Mouse (Mus musculus) lung, postnatal 25 days (tissue): ENCODE results near the gene Dgkq.
"Not testable (repeated sequence)": the region's sequence is repeated elsewhere in the genome, so short reads cannot be mapped to it uniquely, and the experiment has no call there.

ENCODE experiments used
- DNase-seq: peaks from one replicate; pipeline ENCODE4 v3.0.0; 2022; ENCODE audit warnings: low spot score

Dgkq gene

DNA sequence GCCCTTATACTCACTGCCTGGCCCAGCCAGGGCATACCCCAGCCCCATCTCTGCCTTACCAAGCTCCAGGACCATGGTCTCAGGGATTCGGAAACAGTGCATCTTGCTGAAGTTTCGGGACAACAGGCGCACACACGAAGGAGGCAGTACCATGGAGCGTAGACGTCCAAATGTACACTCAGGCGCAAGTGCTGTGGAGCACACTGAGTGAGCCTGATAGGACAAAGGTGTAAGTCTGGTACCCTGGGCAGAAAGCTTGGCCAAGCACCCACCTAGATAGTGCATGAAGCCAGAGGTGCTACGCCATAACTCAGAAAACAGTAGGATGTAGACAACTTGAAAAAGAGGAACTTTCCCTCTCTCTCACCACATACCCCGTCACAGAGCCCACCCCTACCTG is 14.1 kb downstream of the Dgkq start:
- no peak for DNase-seq

DNA sequence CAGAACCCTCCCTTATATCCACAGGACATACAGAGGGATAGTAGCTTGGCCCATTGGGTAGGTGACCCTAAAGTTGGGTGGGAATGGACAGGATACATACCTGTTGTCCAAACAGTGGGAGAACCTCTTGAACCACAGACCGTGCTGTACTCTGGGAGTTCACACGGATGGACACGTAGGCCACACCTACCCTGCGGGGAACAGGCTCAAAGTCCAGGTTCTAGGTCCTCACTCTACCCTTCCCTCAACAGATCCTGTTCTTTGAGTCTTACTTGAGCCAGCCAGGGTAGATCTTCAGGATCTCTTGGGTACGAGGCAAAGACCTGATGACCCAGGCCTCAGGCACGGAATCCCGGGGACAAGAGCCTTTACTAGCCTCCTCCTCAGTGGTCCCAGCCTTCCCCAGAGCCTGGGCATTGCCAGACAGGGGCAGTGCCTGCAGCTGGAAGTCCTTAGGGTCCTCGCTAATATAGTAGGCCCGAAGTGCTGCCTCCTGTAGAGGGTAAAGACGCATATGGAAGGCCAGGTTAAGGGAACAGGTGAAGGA is 15.0 kb downstream of the Dgkq start:
- DNase-seq, result no peak

DNA sequence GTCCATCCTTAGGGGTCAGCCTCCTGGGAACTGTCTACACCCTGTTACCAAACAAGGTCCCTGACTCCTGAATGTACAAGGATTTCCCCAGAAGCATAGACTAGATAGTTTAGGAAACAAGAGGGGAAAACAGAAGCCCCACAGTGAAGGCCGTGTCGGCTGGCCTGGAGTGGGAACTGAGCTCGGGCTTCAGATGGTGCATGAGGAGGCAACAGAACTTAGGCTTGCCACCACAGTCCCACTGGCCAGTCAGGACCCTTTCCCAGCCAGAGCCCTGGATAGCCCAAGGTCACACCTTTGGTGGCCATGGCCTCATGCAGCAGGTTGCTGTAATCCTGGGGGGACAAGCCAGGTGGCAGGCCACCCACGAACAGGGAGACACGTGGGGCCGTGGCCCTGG is 16.1 kb downstream of the Dgkq start:
- DNase-seq, result no peak

DNA sequence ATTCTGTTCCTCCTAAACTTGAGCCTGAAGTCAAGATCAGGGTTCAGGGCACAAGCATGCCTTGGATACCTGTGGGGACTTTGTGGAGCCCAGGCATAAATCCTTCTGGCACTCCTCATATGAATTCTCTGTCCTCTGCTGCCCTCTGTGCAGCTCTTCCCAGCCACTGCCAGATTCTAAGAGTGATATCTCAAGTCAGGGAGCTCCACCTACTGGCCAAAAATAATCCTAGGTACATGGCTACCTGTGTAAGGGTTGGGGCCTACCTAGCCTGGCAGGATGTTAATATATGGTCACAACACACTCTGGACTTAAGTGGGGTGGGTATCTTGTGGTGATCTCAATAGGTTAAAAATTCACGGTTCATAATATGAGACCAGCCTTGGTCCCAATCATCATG is 17.6 kb downstream of the Dgkq start:
- peak; percentile 79 for DNase-seq

DNA sequence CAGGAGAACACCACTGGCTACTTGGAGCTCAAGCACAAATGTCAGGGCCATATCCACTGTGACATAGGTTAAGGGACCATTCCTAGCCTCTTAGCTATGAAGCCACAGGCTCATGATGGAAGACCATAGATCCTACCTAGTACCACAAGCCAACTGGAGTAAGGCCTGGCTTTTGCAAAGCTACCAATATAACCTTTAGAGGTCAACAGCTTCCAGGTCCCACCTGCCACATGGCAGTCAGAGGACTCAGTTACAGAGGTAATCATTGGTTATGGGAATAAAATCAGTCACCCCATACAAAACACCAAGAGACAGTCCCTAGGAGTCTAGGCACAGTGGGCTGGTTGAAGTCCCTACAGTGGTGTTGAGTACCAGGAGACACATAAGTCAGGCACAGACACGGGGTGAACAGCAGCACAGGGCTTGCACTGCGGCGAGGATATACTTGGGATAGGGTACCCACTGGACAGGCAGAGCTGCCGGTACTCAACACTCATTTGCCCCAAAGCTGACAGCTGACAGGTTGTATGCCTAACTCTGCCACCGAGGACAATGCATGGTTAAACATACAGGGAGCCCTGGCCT is 18.2 kb downstream of the Dgkq start:
- DNase-seq, result no peak

DNA sequence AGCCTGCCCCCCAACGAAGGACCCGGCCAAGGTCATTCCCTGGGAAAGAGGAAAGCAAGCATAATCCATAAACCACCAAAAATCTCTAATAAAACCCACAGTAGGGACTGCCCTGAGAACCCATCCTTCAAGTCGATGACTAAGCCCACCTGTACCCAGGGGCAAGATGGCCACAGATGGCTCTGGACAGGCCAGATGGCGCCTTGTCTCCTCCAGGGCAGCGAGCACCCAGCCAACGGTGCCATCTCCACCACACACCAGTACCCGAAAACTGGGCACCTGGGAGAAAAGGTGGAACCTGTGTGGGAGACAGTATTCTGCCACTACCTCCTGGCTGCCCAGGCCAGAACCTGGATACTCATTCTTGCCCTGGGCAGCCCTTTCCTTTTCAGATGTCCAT is 19.1 kb downstream of the Dgkq start:
- DNase-seq, result no peak

DNA sequence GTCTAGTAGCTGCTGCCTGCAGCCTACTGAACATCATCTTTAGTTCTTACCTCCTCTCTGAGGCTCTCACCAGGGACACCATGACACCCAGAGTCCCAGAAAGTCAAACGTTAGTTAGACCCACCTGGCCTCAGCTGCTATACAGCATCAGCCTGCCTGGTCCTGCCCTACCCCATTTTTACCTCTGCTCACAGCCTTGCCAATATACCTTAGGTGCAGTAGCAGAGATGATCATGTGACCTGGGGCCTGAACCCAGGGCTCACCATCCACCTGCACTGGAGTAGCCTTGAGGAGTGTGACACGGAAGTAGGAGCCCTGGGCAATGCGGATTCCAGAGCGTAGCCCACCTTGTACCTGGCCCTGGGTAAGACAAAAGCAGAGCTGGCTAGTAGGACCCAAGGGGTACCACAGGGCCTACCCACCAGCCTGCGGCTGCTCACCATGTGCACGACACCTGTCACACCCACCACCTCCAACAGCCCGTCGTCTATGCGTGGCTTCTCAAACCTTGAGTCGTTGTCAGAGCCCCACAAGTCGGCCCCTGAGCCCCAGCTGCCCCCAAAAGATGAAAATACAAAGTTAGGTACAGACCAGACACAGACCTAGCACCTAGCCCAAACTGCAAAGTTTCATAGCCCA is 20.4 kb downstream of the Dgkq start:
- DNase-seq, result no peak

DNA sequence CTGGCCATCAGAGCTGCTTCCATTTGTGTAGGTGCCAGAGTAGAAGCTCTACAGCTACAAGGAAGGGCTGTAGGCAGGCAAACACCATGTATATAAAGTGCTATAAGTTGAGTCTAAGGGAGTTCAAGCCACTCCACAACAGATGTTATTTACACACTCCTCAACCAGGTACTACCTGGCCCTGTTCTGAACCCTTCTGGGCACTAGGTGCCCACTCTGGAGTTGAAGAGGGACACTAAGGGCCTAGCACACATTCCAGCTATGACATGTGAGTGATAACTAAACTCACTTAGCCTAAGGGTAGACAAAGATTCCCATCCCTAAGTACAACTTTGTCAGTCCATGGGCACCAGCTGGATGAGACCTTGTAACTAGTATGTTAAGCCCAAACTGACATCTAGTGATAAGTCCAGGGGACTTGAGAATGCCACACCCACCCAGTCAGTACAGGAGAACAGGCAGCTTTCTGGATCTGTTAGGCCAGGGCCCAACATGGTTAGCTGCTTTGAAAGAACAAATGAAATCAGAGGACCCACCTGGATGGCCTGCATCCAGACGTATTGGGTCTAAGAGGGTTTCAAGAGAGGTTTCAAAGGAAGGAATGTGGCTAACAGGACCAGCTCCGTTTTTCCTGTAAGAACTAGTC is 21.5 kb downstream of the Dgkq start:
- DNase-seq, result peak; percentile 30

DNA sequence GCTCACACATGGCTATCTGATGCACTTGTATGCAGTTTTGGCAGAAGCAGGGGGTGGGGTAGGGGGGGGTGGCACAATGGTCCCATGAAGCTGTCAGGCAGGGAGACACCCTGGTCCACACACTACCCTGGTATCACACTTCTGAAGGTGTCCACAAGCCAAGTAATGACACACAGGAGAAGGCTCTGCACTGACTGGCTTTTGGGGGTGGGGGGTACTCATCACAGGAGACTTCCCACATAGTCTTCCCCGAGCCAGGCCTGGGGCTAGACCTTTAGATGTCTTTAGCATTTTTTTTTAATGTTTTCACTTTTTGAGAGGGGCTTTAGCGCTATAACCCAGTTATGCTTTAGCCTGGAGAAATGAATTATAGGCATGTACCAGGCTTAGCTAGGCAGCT is 22.2 kb downstream of the Dgkq start:
- no peak for DNase-seq

DNA sequence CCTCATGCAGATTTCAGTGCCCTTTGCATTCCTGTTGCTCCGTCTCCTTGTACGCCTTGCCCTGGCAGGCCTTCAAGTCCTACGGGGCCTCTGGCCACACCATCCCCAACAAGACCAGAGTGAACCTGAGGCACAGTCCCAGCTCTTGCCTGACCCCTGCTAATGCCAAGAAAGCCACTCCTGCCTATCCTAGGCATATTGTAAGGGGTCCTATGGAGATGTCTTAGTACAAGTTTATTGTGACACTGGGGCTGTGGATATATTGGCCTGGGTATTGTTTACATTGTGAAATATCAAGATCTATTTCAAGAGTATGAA is 23.2 kb downstream of the Dgkq start:
- no peak for DNase-seq

DNA sequence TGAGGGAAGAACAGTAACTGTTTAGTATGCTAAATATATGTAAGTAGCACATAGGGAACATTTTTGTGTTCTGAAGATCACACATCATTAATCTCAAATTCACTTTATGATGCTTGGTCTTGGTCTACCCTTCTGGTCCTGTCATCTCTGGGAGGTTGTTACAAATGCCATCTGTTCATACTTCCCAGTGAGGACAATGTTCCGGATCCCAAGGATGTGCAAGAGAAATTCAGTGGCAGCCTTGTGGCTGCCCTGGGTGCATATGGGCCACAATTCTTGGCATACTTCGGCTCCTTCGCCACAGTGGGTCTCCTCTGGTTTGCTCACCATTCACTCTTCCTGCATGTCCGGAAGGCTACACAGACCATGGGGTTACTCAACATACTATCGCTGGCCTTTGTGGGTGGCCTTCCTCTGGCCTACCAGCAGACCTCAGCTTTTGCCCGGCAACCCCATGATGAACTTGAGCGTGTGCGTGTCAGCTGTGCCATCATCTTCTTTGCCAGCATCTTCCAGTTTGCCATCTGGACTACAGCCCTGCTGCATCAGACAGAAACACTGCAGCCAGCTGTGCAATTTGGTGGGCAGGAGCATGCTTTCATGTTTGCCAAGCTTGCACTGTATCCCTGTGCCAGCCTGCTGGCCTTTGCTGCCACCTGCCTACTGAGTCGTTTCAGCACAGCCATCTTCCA is 23.7 kb downstream of the Dgkq start:
- peak; percentile 22 for DNase-seq

DNA sequence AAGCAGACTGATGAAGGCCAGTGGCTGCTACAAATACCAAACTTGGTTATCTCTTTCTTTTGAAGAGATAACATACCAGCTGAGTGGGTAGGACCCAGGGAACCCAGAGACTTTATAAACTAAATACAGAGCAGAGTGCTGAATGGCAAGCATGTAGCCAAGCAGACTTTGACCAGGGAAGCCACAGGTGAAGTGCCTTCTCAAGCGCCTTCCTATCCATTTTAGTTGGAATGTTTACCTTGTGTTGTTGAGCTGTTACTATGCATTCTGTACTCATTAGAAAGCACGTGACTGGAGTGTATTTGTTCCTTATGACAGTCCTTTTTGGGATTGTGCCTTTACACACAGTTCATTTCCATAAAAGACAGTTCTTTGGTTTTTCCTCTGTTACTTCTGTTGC is 25.8 kb downstream of the Dgkq start:
- DNase-seq, result peak; percentile 18

DNA sequence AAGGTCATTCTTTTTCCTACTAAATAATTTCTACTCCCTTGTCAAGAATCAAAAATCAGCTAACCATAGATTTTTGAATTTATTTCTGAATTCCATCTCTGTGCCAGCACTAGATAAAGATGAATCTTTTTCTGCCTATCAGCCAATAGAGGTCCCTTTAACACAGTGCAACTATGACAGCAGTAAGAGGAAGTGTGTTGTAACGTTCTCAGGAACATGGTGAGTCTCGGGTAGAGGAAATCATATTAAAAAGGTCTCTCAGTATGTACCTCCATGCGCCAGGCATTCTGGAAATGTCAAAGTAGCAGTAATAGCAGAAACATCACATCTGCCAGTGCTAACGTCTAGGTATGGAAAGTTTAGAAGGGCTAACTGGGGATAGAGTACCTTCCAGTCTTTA is 33.3 kb downstream of the Dgkq start:
- DNase-seq, result no peak

DNA sequence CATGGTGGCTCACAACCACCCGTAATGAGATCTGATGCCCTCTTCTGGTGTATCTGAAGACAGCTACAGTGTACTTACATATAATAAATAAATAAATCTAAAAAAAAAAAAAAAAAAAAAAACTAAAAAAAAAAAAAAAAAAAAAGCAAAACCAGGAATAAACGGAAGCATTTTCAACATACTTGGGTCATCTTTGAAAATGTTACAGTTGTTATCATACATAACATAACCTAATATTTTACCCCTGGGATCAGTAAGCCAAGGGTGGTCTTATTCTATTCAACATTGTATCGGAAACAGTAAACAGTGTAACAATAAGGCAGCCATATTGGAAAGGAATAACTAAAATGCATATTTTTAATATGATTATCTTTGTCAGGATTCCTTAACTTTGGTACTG is 35.4 kb downstream of the Dgkq start:
- not testable (repeated sequence) for DNase-seq

DNA sequence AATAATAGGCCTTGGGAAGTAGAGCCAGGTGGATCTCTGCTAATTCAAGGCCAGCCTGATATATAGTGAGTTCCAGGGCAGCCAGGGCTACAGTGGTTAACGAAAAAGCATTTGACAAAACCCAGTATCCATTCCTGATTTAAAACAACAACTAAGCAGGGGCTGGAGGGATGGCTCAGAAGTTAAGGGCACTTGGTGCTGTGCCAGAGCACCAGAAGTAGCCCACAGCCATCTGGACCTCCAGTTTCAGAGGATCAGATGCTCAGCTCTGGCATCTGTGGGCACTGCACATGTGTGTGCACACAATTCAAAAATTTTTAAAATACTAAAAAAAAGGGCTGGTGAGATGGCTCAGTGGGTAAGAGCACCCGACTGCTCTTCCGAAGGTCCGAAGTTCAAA is 35.8 kb downstream of the Dgkq start:
- DNase-seq, result no peak

DNA sequence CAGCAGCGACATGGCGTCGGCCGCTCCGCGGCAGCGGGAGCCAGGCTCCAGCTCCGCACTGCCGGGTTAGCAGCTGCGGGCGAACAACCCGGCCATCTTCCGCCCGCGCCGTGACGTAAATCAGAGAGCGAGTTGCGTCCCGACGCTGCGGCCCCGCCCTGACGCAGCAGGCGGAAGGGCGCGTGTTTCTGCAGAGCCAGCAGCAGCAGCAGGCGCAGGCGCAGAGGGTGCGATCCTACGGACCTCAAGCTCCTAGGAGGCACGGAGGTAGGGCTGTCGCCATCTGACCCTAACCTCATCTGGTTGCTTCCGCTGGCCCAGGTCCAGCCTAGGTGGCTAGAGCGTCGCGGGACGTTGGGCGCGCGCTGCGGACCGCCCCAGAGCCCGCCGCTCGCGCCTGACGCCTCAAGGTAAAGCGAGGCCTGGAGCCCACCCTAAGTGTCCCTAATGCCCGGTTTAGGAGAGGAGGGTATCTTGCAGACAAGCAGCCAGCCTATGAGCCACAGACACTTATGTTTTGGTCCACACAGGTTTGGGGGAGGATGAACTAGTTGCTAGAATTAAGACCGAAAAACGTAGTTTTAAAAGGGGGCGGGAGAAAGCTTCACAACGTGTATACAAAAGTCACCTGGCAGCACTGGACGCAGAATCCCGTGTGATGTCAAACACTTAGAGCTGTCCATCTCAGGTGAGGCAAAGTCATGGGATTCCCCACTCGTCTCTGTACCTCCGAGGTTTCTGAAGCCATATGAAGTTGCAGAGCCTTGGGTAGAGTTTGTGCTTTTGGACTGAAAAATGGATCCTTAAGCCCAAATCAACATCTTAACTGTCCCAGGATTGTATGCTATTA is 39.6 kb downstream of the Dgkq start, which contains the start of the genes Gak and Tmem175:
Gene Gak, minus strand, starts transcription at position 122 of the 850 bp plus-strand sequence.
Gene Tmem175, plus strand, starts transcription at position 137 of the 850 bp plus-strand sequence.
- peak; percentile 95 for DNase-seq

DNA sequence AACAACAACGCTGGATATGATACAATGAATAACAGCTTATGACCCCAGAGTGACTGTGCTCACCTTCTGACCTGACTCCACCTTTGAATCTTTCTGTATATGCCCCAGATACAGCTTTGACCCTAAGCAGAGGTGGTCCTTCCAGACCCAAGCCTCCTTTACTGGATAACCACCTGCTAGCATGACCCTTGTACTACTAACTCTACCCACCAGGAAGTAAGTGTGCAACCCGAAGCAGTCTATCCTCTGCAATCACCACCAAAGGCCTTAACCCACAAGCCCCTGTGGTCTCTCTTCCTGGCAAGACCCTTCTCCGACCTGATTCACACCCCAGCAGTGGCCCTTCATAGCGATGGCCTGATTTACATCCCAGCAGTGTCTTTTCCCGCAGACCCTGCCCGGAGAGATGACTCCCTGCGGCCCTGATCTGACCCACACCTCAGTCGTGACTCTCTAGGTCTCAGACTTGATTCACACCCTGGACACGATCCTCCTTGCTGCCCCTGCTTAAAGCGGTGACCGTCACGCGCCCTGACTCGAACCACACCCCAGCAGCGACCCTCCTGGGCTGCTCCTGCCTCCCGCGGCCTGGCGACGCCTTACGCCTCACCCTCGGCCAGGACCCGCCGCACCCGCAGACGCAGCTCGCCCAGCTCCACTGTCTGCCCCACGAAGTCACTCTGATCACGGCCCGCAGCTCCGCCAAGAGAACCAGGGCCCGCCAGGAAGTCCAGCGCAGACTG is 40.4 kb downstream of the Dgkq start:
- no peak for DNase-seq

DNA sequence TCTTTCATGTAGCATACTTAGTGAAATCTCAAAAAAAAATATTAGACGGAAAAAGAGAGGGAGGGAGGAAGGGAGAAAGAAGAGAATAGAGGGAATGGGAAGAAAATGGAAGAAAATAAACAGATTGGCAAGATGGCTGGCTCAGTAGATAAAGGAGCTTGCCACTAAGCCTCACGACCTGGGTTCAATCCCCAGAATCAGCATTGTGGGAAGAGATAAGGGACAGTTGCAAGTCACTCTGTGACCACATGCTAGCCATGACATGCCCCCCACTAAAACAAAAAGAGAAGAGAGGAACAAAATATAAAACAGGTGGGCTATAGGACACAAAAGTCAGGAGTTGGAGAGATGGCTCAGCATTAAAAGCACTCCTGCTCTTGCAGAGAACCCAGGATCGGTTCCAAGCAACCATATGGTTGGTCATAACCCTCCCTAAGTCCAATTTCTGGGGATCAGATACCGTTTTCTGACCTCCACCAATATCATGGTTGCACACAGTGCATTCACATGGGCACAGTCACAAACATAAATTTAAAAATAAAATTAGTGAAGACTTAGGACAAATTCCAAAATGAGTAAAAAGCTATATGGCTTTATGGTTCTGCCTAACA is 43.3 kb downstream of the Dgkq start:
- DNase-seq, result no peak

DNA sequence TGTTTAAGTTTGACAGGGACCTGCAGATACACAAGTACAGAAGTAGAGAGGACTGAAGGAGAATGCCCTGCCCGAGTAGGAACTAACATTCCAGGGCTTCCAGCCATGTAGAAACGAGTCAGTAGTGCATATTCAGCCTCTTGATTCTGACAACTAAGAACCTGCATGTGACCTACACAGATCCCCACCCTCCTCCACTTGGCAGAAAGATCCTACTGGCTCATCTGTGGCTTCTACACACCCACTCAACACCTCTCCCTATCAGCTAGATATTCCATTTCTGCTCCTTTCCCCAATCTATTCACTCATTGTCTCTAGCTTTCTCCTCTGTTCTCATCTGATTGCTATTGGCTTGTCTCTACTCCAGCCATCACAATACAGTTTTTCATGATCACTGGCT is 47.6 kb downstream of the Dgkq start:
- DNase-seq, result no peak

DNA sequence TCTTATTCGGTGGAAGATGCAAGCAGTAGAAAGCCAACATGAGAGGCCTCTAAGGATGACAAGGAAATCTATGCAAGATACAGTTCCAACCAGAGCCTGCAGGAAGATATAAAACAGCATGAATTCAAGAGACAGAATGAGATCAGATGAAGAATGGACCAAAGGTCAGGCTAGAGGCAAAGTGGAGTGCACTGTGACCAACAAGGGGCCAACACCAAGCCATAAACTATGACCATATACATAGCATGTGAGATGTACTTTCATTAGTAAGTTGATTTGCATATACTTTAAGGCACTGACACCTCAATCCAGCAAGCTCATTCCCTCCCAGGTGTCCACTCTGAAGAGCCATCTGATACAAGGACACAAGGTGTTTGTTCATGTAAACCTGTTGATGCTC is 59.0 kb downstream of the Dgkq start:
- no peak for DNase-seq

DNA sequence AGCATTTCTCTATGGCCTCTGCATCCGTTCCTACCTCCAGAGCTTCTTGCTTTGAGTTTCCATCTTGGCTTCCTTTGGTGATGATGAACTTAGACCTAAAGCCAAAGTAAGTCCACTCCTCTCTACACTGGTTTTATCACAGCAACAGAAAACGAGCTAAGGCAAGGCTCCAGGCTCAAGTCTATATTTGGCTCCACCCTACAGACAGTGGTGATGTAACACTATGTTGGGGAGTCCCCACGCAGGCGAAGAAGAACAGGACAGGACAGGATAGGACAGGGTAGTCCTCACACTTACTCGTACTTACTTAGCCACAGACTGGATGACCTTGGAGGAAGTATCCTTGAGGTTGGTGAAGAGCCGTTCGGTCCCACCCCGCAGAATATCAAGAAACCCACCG is 66.9 kb downstream of the Dgkq start:
- no peak for DNase-seq
